Mouse (Mus musculus) hindbrain, embryonic 11.5 days (tissue): ENCODE measurements around the gene Tet2. TPM values are rescaled to one million over a fixed set of nuclear protein-coding genes. Genes with fewer than 3 reads are reported as not detected.
A peak's percentile ranks its signal among the peaks of the same experiment; 100 is the strongest.
"Not testable (repeated sequence)": the region's sequence is repeated elsewhere in the genome, so short reads cannot be mapped to it uniquely, and the experiment has no call there.

Experiments
- ATAC-seq: fragments of 200-750 bp; cut with Nextera tagmentation; 2 replicates; pipeline ENCODE4 v1.8.0; 2017; ENCODE audit warnings: mild to moderate bottlenecking, moderate TSS enrichment, moderate library complexity; ENCODE audit not compliant: low FRiP score
- DNase-seq: peaks from one replicate; pipeline ENCODE4 v3.0.0-alpha.2; 2015; ENCODE audit warnings: low spot score
- H3K27ac ChIP-seq: fragments of 300-500 bp; sonication (generic); 2 replicates; pipeline ENCODE4 v1.5.1; 2014; ENCODE audit warnings: mild to moderate bottlenecking, low read depth, low read length
- H3K27me3 ChIP-seq: fragments of 300-500 bp; sonication (generic); 2 replicates; pipeline ENCODE4 v1.6.1; 2014; ENCODE audit warnings: mild to moderate bottlenecking, low read length, moderate library complexity, mixed read lengths; ENCODE audit not compliant: control insufficient read depth, insufficient read depth
- H3K36me3 ChIP-seq: fragments of 300-500 bp; sonication (generic); 2 replicates; pipeline ENCODE4 v1.6.1; 2014; ENCODE audit warnings: mild to moderate bottlenecking, low read length, moderate library complexity, mixed read lengths; ENCODE audit not compliant: control insufficient read depth, insufficient read depth
- H3K4me1 ChIP-seq: fragments of 300-500 bp; sonication (generic); replicated peaks from 2 replicates; pipeline ENCODE4 v1.6.1; 2014; ENCODE audit warnings: low read length, mixed read lengths; ENCODE audit not compliant: control insufficient read depth, insufficient read depth
- H3K4me2 ChIP-seq: fragments of 300-500 bp; sonication (generic); replicated peaks from 2 replicates; pipeline ENCODE4 v1.6.1; 2014; ENCODE audit warnings: mild to moderate bottlenecking, low read depth, low read length
- H3K4me3 ChIP-seq: fragments of 300-500 bp; sonication (generic); 2 replicates; pipeline ENCODE4 v1.5.1; 2014; ENCODE audit warnings: low read depth, low read length
- H3K9ac ChIP-seq: fragments of 300-500 bp; sonication (generic); 2 replicates; pipeline ENCODE4 v1.6.1; 2014; ENCODE audit warnings: low read depth, low read length
- H3K9me3 ChIP-seq: fragments of 300-500 bp; sonication (generic); 2 replicates; pipeline ENCODE4 v1.6.1; 2016; ENCODE audit warnings: low read length; ENCODE audit not compliant: control insufficient read depth
- WGBS: fragments of 180-500 bp; shearing (Covaris S2); extraction: QIAGEN DNeasy Blood & Tissue Kit; methylation state at CpG from one replicate; pipeline ENCODE4 v1.1.7; 2014; 5-methylcytosine and 5-hydroxymethylcytosine counted together
- polyA plus RNA-seq: library from polyadenylated mRNA; unstranded; fragments of >200 nt; fragmentation: Nextera tagmentation; extraction: Ambion mirVana; gene quantifications from 2 replicates; pipeline ENCODE4 v1.2.1, GENCODE M21; 2014

Gene Tet2
- polyA plus RNA-seq: 20.1 and 34.2 TPM in 2 replicates

- no peaks in the 10 kb centered on the region for H3K9me3 ChIP-seq
- DNase-seq (peak; percentile 74), ATAC-seq (peak; percentile 69)
- H3K36me3 ChIP-seq: no peaks in the 10 kb centered on the region
- no peaks in the 10 kb centered on the region for H3K4me1 ChIP-seq
- peak within 1 kb of the TSS; percentile 85 for H3K9ac ChIP-seq
- H3K27ac ChIP-seq: peak within 1 kb of the TSS; percentile 68
- no peaks in the 10 kb centered on the region for H3K27me3 ChIP-seq
- H3K4me3 ChIP-seq: peak within 1 kb of the TSS; percentile 57
- H3K4me2 ChIP-seq: peak within 1 kb of the TSS; percentile 60
- 2% methylated on average over 58 of the region's 73 CpGs for WGBS
These were observed at the start of gene Tet2 for GRCm38 (mm10) chr3:133544551-133545303. TSS of gene Tet2 (minus strand) at chr3:133545139.

- H3K27me3 ChIP-seq, H3K9ac ChIP-seq, H3K36me3 ChIP-seq, ATAC-seq, H3K4me2 ChIP-seq, H3K4me1 ChIP-seq, DNase-seq, H3K27ac ChIP-seq, H3K9me3 ChIP-seq, H3K4me3 ChIP-seq: not testable (repeated sequence)
- WGBS: 90% methylated on average over 2 of the region's 2 CpGs
These were observed 48.1 kb upstream of the Tet2 start for GRCm38 (mm10) chr3:133592995-133593394.

GRCm38 (mm10) chr3:133590506-133591152, 45.7 kb upstream of the Tet2 start:
- ATAC-seq: no peak
- H3K27ac ChIP-seq: no peak overlapping the region
- H3K4me2 ChIP-seq: no peak overlapping the region
- no peaks in the 10 kb centered on the region for H3K27me3 ChIP-seq
- WGBS: 84% methylated on average over 7 of the region's 7 CpGs
- no peak overlapping the region for H3K4me3 ChIP-seq
- H3K36me3 ChIP-seq: no peaks in the 10 kb centered on the region
- no peaks in the 10 kb centered on the region for H3K9me3 ChIP-seq
- no peak overlapping the region for H3K9ac ChIP-seq
- DNase-seq: no peak
- H3K4me1 ChIP-seq: no peaks in the 10 kb centered on the region

- no peak overlapping the region for H3K4me3 ChIP-seq
- no peaks in the 10 kb centered on the region for H3K36me3 ChIP-seq
- no peaks in the 10 kb centered on the region for H3K9me3 ChIP-seq
- H3K4me1 ChIP-seq: no peaks in the 10 kb centered on the region
- no peak overlapping the region for H3K27ac ChIP-seq
- ATAC-seq: no peak
- WGBS: 92% methylated on average over 2 of the region's 2 CpGs
- H3K27me3 ChIP-seq: no peaks in the 10 kb centered on the region
- DNase-seq: no peak
- no peak overlapping the region for H3K9ac ChIP-seq
- H3K4me2 ChIP-seq: no peak overlapping the region
These were observed 40.1 kb upstream of the Tet2 start for GRCm38 (mm10) chr3:133585010-133585409.

GRCm38 (mm10) chr3:133583411-133584025, 38.6 kb upstream of the Tet2 start:
- Histone ChIP-seq H3K4me1 (no peaks in the 10 kb centered on the region), H3K9me3 (no peaks in the 10 kb centered on the region), H3K27me3 (no peaks in the 10 kb centered on the region), H3K4me2 (no peak overlapping the region), H3K4me3 (no peak overlapping the region), H3K9ac (no peak overlapping the region), H3K36me3 (no peaks in the 10 kb centered on the region), H3K27ac (no peak overlapping the region)
- DNase-seq: no peak
- 91% methylated on average over 9 of the region's 9 CpGs for WGBS
- ATAC-seq: no peak

DNA sequence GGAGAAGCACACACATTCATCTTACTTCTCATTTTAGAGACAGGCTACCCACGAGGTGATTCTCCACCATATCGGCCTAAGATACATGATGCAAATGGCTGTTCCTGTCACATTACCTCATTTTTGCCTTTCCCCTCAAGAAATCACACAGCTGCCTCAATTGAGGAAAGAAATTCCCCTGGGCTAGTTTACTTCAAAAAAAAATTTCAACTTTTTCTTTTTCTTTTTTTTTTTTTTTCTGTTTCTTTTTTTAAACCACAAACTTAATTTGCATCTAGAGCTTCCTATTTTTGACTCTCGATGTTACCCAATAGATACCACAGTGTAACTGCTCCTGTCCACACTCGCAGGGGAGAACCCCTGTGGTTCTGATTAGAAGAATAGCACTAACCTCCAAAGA, 38.0 kb upstream of the Tet2 start:
- no peaks in the 10 kb centered on the region for H3K36me3 ChIP-seq
- no peak overlapping the region for H3K27ac ChIP-seq
- H3K9me3 ChIP-seq: no peaks in the 10 kb centered on the region
- DNase-seq: no peak
- no peak overlapping the region for H3K4me2 ChIP-seq
- no peak overlapping the region for H3K9ac ChIP-seq
- no peaks in the 10 kb centered on the region for H3K27me3 ChIP-seq
- ATAC-seq: no peak
- H3K4me1 ChIP-seq: no peaks in the 10 kb centered on the region
- 80% methylated on average over 4 of the region's 4 CpGs for WGBS
- no peak overlapping the region for H3K4me3 ChIP-seq

GRCm38 (mm10) chr3:133582096-133582495, 37.2 kb upstream of the Tet2 start:
- no peaks in the 10 kb centered on the region for H3K27me3 ChIP-seq
- H3K36me3 ChIP-seq: no peaks in the 10 kb centered on the region
- 82% methylated on average over 5 of the region's 5 CpGs for WGBS
- no peaks in the 10 kb centered on the region for H3K9me3 ChIP-seq
- no peak overlapping the region for H3K27ac ChIP-seq
- ATAC-seq: no peak
- H3K4me3 ChIP-seq: no peak overlapping the region
- no peak overlapping the region for H3K4me2 ChIP-seq
- no peaks in the 10 kb centered on the region for H3K4me1 ChIP-seq
- DNase-seq: no peak
- no peak overlapping the region for H3K9ac ChIP-seq

GRCm38 (mm10) chr3:133581541-133581940, 36.6 kb upstream of the Tet2 start:
- Histone ChIP-seq H3K9ac (no peak overlapping the region), H3K4me3 (no peak overlapping the region), H3K27me3 (no peaks in the 10 kb centered on the region), H3K4me2 (no peak overlapping the region), H3K36me3 (no peaks in the 10 kb centered on the region), H3K9me3 (no peaks in the 10 kb centered on the region), H3K4me1 (no peaks in the 10 kb centered on the region), H3K27ac (no peak overlapping the region)
- ATAC-seq (no peak), DNase-seq (no peak)
- 89% methylated on average over 4 of the region's 4 CpGs for WGBS
